Mouse (Mus musculus) layer of hippocampus, adult 18-20 months (tissue): ENCODE measurements around the gene S100pbp. TPM values are rescaled to one million over a fixed set of nuclear protein-coding genes. Genes with fewer than 3 reads are reported as not detected.
A peak's percentile ranks its signal among the peaks of the same experiment; 100 is the strongest.

ENCODE experiments used
- DNase-seq, 2 experiments: peaks; one replicate each; pipeline ENCODE4 v3.0.0; 2022; ENCODE audit warnings: low spot score in 2 of 2
- long read RNA-seq: library from polyadenylated mRNA; stranded (forward); transcript quantifications from one replicate; pipeline ENCODE4 v2.0.0, GENCODE M21; 2021
- total RNA-seq, 2 experiments: library from RNA; stranded (reverse); gene quantifications; 2 replicates each; pipeline ENCODE4 v1.2.3; 2021

The S100pbp gene
- 10 to 100 TPM; 32.6 to 35.4 TPM for total RNA-seq
- long read RNA-seq, full-length matches to known transcripts = 1 of 12 reads
- long read RNA-seq, partial matches to known transcripts = 0 of 12 reads
- long read RNA-seq, other reads (novel, unspliced or antisense) = 11 of 12 reads

- DNase-seq = peak; percentile 92 to 97
Measured at GRCm38 (mm10) chr4:129189542-129190519, at the start of gene S100pbp, which contains the start of gene Yars. Gene S100pbp (minus strand): TSS chr4:129189727. Gene Yars (plus strand): TSS chr4:129189760.

GRCm38 (mm10) chr4:129239075-129239474, 49.5 kb upstream of the S100pbp start:
- DNase-seq = peak; percentile 40 to 49

GRCm38 (mm10) chr4:129238579-129239016, 49.1 kb upstream of the S100pbp start:
- peak in 1 of 2 experiments; percentile 33 for DNase-seq

GRCm38 (mm10) chr4:129237843-129238441, 48.4 kb upstream of the S100pbp start:
- DNase-seq = no peak

- DNase-seq = no peak
Measured at GRCm38 (mm10) chr4:129236236-129236813, 46.8 kb upstream of the S100pbp start.

- no peak for DNase-seq
Measured at GRCm38 (mm10) chr4:129235147-129235546, 45.6 kb upstream of the S100pbp start.

- DNase-seq = no peak
Measured at GRCm38 (mm10) chr4:129234488-129234887, 45.0 kb upstream of the S100pbp start.

- no peak for DNase-seq
Measured at GRCm38 (mm10) chr4:129232561-129233360, 43.2 kb upstream of the S100pbp start.

- no peak for DNase-seq
Measured at GRCm38 (mm10) chr4:129231594-129232450, 42.3 kb upstream of the S100pbp start.

- no peak for DNase-seq
Measured at GRCm38 (mm10) chr4:129230926-129231325, 41.4 kb upstream of the S100pbp start.

GRCm38 (mm10) chr4:129227985-129228381, 38.5 kb upstream of the S100pbp start:
- no peak for DNase-seq

GRCm38 (mm10) chr4:129227170-129227984, 37.9 kb upstream of the S100pbp start:
- no peak for DNase-seq

GRCm38 (mm10) chr4:129226441-129226963, 37.0 kb upstream of the S100pbp start:
- no peak for DNase-seq

GRCm38 (mm10) chr4:129225315-129225714, 35.8 kb upstream of the S100pbp start:
- DNase-seq = no peak

- no peak for DNase-seq
Measured at GRCm38 (mm10) chr4:129223421-129224281, 34.1 kb upstream of the S100pbp start.

GRCm38 (mm10) chr4:129222019-129222925, 32.7 kb upstream of the S100pbp start:
- no peak for DNase-seq
